Mouse (Mus musculus) heart, embryonic 14.5 days (tissue): ENCODE measurements at regions not wholly inside any gene's neighbourhood (a gene's known extent, or its start where the extent isn't known, plus 50 kb on each side); places are given as distances from the start of the nearest gene placed in this dataset.
A peak's percentile ranks its signal among the peaks of the same experiment; 100 is the strongest.

Experiments used
- ATAC-seq: fragments of 200-750 bp; cut with Nextera tagmentation; 2 replicates; pipeline ENCODE4 v1.8.0; 2017; ENCODE audit warnings: low read depth, moderate TSS enrichment; ENCODE audit not compliant: insufficient number of reproducible peaks, insufficient read depth, low FRiP score
- H3K27ac ChIP-seq, 2 experiments: fragments of 200-500 bp in 1 of 2; fragments of 300-500 bp in 1 of 2; sonication (generic) in 1 of 2; replicated peaks in 1 of 2; 2 replicates each; pipeline ENCODE4 v1.5.1; 2012 to 2014; ENCODE audit warnings: low read depth in 2 of 2, low read length in 2 of 2, control low read depth in 1 of 2, mild to moderate bottlenecking in 1 of 2, mixed read lengths in 1 of 2; ENCODE audit not compliant: control insufficient read depth in 1 of 2, insufficient read depth in 1 of 2
- H3K27me3 ChIP-seq: fragments of 300-500 bp; sonication (generic); 2 replicates; pipeline ENCODE4 v1.6.1; 2014; ENCODE audit warnings: mild to moderate bottlenecking, low read length, control low read depth; ENCODE audit not compliant: control insufficient read depth, insufficient read depth
- H3K36me3 ChIP-seq: fragments of 300-500 bp; sonication (generic); 2 replicates; pipeline ENCODE4 v1.6.1; 2014; ENCODE audit warnings: mild to moderate bottlenecking, control low read depth, low read length, mixed read lengths; ENCODE audit not compliant: control insufficient read depth, insufficient read depth
- H3K4me1 ChIP-seq, 2 experiments: fragments of 200-500 bp in 1 of 2; fragments of 300-500 bp in 1 of 2; sonication (generic) in 1 of 2; 2 replicates each; pipeline ENCODE4 v1.6.1; 2012 to 2014; ENCODE audit warnings: low read length in 2 of 2, control low read depth in 1 of 2, mixed read lengths in 1 of 2; ENCODE audit not compliant: control insufficient read depth in 2 of 2, insufficient read depth in 2 of 2
- H3K4me2 ChIP-seq: fragments of 300-500 bp; sonication (generic); 2 replicates; pipeline ENCODE4 v1.6.1; 2014; ENCODE audit warnings: mild to moderate bottlenecking, low read length
- H3K4me3 ChIP-seq, 2 experiments: fragments of 200-500 bp in 1 of 2; fragments of 300-500 bp in 1 of 2; sonication (generic) in 1 of 2; 2 replicates each; pipeline ENCODE4 v1.5.1; 2012 to 2014; ENCODE audit warnings: low read length in 2 of 2, mild to moderate bottlenecking in 2 of 2, control low read depth in 1 of 2, low read depth in 1 of 2, moderate library complexity in 1 of 2; ENCODE audit not compliant: control insufficient read depth in 1 of 2, insufficient read depth in 1 of 2
- H3K9ac ChIP-seq: fragments of 300-500 bp; sonication (generic); 2 replicates; pipeline ENCODE4 v1.6.1; 2014; ENCODE audit warnings: mild to moderate bottlenecking, low read length
- H3K9me3 ChIP-seq: fragments of 300-500 bp; sonication (generic); 2 replicates; pipeline ENCODE4 v1.6.1; 2016; ENCODE audit warnings: low read length, control low read depth; ENCODE audit not compliant: control insufficient read depth
- WGBS: fragments of 180-500 bp; shearing (Covaris S2); extraction: QIAGEN DNeasy Blood & Tissue Kit; methylation state at CpG from one replicate; pipeline ENCODE4 v1.1.7; 2014; 5-methylcytosine and 5-hydroxymethylcytosine counted together

GRCm38 (mm10) chr13:28858001-28858400 lies 95.5 kb downstream of the Sox4 start:
- Histone ChIP-seq H3K9me3 (no peaks in the 10 kb centered on the region), H3K4me1 (peaks cover 5 to 10% of the 10 kb centered on the region in 2 experiments; a peak in 3 of 4 replicates), H3K27ac (no peak overlapping the region), H3K9ac (no peak overlapping the region), H3K27me3 (no peaks in the 10 kb centered on the region), H3K4me2 (no peak overlapping the region), H3K4me3 (no peak overlapping the region), H3K36me3 (no peaks in the 10 kb centered on the region)
- ATAC-seq = no peak
- WGBS = 80% methylated on average over 6 of the region's 6 CpGs

- H3K36me3 ChIP-seq = no peaks in the 10 kb centered on the region
- ATAC-seq = no peak
- no peaks in the 10 kb centered on the region for H3K9me3 ChIP-seq
- H3K9ac ChIP-seq = no peak overlapping the region
- H3K27ac ChIP-seq = no peak overlapping the region
- H3K4me2 ChIP-seq = no peak overlapping the region
- peaks cover 5 to 10% of the 10 kb centered on the region in 2 experiments; a peak in 3 of 4 replicates for H3K4me1 ChIP-seq
- H3K4me3 ChIP-seq = no peak overlapping the region
- no peaks in the 10 kb centered on the region for H3K27me3 ChIP-seq
- 87% methylated on average over 6 of the region's 6 CpGs for WGBS
Measured at GRCm38 (mm10) chr13:28857201-28857600, 96.3 kb downstream of the Sox4 start.

- no peaks in the 10 kb centered on the region for H3K36me3 ChIP-seq
- no peak for ATAC-seq
- H3K4me2 ChIP-seq = no peak overlapping the region
- no peak overlapping the region for H3K9ac ChIP-seq
- H3K4me3 ChIP-seq = no peak overlapping the region
- H3K27ac ChIP-seq = no peak overlapping the region
- H3K9me3 ChIP-seq = no peaks in the 10 kb centered on the region
- peaks cover 5 to 10% of the 10 kb centered on the region in 2 experiments; a peak in 3 of 4 replicates for H3K4me1 ChIP-seq
- WGBS = 75% methylated on average over 4 of the region's 4 CpGs
- no peaks in the 10 kb centered on the region for H3K27me3 ChIP-seq
Measured at GRCm38 (mm10) chr13:28856472-28856871, 97.0 kb downstream of the Sox4 start.

GRCm38 (mm10) chr13:28854247-28854646 lies 99.3 kb downstream of the Sox4 start:
- Histone ChIP-seq H3K4me1 (peaks cover 5 to 10% of the 10 kb centered on the region in 2 experiments; a peak in 3 of 4 replicates), H3K27me3 (no peaks in the 10 kb centered on the region), H3K9ac (no peak overlapping the region), H3K9me3 (no peaks in the 10 kb centered on the region), H3K4me2 (no peak overlapping the region), H3K4me3 (no peak overlapping the region), H3K27ac (peak overlapping the region in 1 of 2 experiments; percentile 24; a peak in 1 of 4 replicates), H3K36me3 (no peaks in the 10 kb centered on the region)
- ATAC-seq = no peak
- WGBS = 59% methylated on average over 9 of the region's 9 CpGs

- peak overlapping the region; percentile 12; the same call in 1 of the 2 replicates for H3K4me2 ChIP-seq
- H3K27me3 ChIP-seq = no peaks in the 10 kb centered on the region
- no peak for ATAC-seq
- H3K4me3 ChIP-seq = no peak overlapping the region
- H3K9me3 ChIP-seq = no peaks in the 10 kb centered on the region
- no peak overlapping the region for H3K9ac ChIP-seq
- H3K27ac ChIP-seq = no peak overlapping the region
- 40% methylated on average over 5 of the region's 5 CpGs for WGBS
- H3K4me1 ChIP-seq = peaks cover 7 to 16% of the 10 kb centered on the region in 2 experiments
- no peaks in the 10 kb centered on the region for H3K36me3 ChIP-seq
Measured at GRCm38 (mm10) chr13:28848305-28848704, 105.2 kb downstream of the Sox4 start.

GRCm38 (mm10) chr13:28847478-28847877 lies 106.0 kb downstream of the Sox4 start:
- Histone ChIP-seq H3K4me1 (peaks cover 10 to 23% of the 10 kb centered on the region in 2 experiments), H3K9ac (no peak overlapping the region), H3K9me3 (no peaks in the 10 kb centered on the region), H3K4me3 (no peak overlapping the region), H3K27me3 (no peaks in the 10 kb centered on the region), H3K36me3 (no peaks in the 10 kb centered on the region), H3K27ac (no peak overlapping the region), H3K4me2 (no peak overlapping the region)
- 85% methylated on average over 3 of the region's 3 CpGs for WGBS
- ATAC-seq = no peak

GRCm38 (mm10) chr13:28844495-28844894 lies 109.0 kb downstream of the Sox4 start:
- no peak for ATAC-seq
- H3K27ac ChIP-seq = no peak overlapping the region

GRCm38 (mm10) chr13:28842811-28843210 lies 110.7 kb downstream of the Sox4 start:
- ATAC-seq = no peak; the same call in 1 of the 2 replicates
- WGBS = 49% methylated on average over 3 of the region's 3 CpGs

More at GRCm38 (mm10) chr13:28844495-28844894, 109.0 kb downstream of the Sox4 start:
- no peak overlapping the region for H3K4me3 ChIP-seq
- 92% methylated on average over 3 of the region's 3 CpGs for WGBS
- H3K36me3 ChIP-seq = no peaks in the 10 kb centered on the region
- no peak overlapping the region for H3K4me2 ChIP-seq
- no peak overlapping the region for H3K9ac ChIP-seq
- H3K9me3 ChIP-seq = no peaks in the 10 kb centered on the region
- peaks cover 10 to 23% of the 10 kb centered on the region in 2 experiments for H3K4me1 ChIP-seq
- H3K27me3 ChIP-seq = no peaks in the 10 kb centered on the region

More at GRCm38 (mm10) chr13:28842811-28843210, 110.7 kb downstream of the Sox4 start:
- no peak overlapping the region for H3K4me2 ChIP-seq
- peaks cover 7 to 20% of the 10 kb centered on the region in 2 experiments for H3K4me1 ChIP-seq
- H3K27me3 ChIP-seq = no peaks in the 10 kb centered on the region
- H3K9ac ChIP-seq = no peak overlapping the region
- no peak overlapping the region for H3K4me3 ChIP-seq
- H3K36me3 ChIP-seq = no peaks in the 10 kb centered on the region
- peak overlapping the region; percentile 12 to 49; a peak in 3 of 4 replicates for H3K27ac ChIP-seq
- H3K9me3 ChIP-seq = no peaks in the 10 kb centered on the region
